Mouse (Mus musculus) cortical plate, adult 2 months (tissue): ENCODE measurements around the gene Kifc5b.

Experiments
- CTCF ChIP-seq: fragments of 200-500 bp; IDR thresholded peaks from 2 replicates; pipeline ENCODE4 v1.5.1; 2011; ENCODE audit warnings: mild to moderate bottlenecking, control low read depth, low read length; ENCODE audit not compliant: insufficient read depth; ENCODE audit errors: extremely low read depth
- POLR2A ChIP-seq: fragments of 200-500 bp; IDR thresholded peaks from 2 replicates; pipeline ENCODE4 v1.6.1; 2011; ENCODE audit warnings: mild to moderate bottlenecking, low read length, control low read depth; ENCODE audit not compliant: insufficient read depth; ENCODE audit errors: extremely low read depth

DNA sequence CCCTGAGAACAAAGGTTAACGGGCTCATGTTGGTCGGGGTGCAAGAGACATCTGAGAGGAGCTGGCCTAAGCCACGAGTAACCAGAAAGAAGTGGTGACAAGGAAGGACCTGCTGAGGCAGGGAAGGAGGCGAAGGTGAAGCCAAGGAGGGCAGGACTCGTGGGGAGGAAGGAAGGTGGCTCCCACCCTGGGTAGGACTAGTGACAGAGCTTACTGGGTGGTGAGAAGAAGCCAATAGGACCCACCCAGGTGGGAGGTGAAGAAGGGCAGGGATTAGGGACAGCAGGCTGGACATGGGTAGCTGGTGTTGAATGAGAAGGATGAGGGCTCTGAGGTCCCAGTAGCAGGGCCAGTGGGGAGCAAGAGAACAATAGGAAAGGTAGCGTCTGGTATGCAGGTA lies 36.3 kb downstream of the Kifc5b start:
- TF ChIP-seq POLR2A (no peak), CTCF (no peak)
